Mouse (Mus musculus): ENCODE results near the gene Hs3st3b1. TPM values are rescaled to one million over a fixed set of nuclear protein-coding genes. Genes with fewer than 3 reads are reported as not detected.

Hs3st3b1 gene
- total RNA-seq, 4 experiments from 2014 or later = 0.24 to 0.32 (median 0.27) TPM

DNA sequence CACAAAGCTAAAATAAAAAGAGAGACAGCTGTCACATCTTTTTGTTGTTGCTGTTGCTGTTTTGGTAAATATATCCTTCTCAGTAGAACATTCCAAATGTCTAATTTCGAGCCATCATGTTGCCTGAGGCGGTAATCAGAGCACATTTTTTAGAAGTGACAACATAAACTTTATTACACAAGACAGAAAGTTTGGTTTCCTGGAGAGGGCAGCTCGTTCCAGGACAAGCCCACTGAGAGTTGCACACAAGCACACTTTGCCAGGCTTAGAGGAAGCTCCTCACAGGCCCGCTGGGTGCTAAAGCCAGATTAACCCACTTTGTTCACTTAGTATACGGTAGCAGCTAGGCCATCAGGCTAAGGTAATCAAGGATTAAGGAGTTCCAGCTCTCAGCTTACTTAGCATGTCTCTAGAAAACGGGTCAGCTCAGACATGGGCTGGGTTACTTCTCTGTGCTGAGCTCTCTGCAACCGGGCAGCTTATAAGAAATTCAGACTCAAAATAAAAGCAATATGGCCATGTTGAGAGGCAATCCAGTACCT is 30.5 kb downstream of the Hs3st3b1 start:
- DNase-seq (ENCODE audit: low spot score in 2 of 2) = no peak

DNA sequence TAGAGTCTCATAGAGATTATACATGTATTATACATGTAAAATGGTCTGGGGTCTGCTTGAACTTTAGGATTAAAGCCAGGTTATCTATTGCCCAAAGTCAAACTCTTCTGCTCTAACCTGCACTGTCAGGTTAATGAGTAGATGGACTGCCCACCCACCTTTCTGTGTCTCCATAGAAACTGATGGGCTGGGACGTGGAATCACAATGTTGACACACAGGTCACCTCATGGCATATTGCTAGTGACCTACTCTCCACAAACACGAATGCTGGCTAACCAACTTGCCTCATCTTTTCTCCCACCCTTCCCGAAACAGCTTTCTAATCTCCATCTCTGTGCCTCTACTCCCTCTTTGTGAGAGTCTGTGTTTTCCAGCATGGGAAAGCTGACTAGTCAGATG is 38.7 kb downstream of the Hs3st3b1 start:
- no peak for DNase-seq (ENCODE audit: low spot score in 2 of 2)

DNA sequence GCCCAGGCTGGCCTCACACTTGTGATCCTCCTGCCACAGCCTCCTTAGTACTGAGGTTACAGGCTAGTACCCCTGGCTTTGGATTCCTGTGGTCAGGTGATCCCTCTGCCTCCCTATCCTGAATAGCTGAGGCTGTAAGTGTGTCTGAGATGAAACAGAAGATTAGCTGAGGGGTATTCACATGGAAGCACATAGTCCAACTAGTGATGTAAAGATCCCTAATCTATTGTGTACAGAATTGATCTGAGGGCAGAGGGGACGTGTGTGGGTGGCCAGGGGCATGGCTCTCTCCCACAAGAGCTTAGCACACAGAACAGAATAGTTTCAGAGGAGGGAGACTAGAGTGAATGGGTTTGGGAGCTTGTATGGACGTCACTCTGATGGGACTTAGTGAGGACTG is 41.8 kb downstream of the Hs3st3b1 start:
- no peak for DNase-seq (ENCODE audit: low spot score in 2 of 2)

DNA sequence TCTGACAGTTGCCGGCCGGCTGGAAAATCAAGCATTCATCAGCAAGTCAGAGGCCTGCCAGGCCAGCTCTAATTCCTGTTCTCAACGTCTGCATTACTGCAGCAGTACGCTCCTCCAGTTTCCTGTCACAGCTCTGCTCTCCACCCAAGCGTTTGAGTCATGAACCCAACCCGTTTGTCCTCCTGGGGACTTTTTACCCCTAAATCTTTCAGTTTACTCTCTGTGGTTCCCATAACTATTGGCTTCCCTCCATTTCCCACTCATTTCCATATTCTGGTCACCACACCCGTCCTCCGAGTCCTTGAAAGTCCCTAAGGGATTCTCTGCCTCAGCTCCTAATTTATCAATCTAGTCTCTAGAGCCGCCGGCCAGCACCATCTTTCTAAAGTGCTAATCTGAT is 42.8 kb downstream of the Hs3st3b1 start:
- no peak for DNase-seq (ENCODE audit: low spot score in 2 of 2)

DNA sequence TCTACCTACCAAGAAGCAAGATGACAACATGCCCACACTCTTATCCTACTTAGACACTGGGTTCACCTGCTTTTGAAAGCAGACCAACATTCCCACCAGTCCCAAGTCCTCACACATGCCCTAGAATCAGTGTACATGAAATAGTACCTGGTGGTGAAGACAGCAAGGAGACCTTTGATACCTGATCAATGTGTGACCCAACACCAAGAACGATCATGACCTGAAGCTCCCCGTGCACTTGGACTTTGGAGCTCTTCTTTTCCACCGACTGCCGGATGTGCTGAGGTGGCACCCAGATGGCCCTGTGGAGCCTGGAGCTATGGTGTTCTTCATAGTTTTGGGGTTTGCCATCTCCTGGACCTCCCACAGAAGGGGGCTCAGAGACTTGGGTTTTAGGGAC is 43.5 kb downstream of the Hs3st3b1 start:
- no peak for DNase-seq (ENCODE audit: low spot score in 2 of 2)

DNA sequence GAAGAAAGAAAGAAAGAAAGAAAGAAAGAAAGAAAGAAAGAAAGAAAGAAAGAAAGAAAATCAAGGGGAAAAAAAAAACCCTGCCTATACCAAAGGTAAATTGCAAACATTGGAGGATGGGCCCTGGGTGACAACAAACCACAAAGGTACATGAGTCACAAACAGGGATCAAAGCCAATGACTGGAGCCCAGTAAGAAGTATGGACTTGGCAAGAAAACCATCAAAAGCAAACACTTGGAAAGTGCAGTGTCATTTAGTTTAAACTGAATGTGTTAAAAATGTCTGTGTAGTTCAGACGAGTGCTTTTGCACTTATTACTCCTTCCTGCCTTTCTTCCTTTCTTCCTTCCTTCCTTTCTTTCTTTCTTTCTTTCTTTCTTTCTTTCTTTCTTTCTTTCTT is 59.3 kb downstream of the Hs3st3b1 start:
- no peak for DNase-seq (ENCODE audit: low spot score in 2 of 2)

DNA sequence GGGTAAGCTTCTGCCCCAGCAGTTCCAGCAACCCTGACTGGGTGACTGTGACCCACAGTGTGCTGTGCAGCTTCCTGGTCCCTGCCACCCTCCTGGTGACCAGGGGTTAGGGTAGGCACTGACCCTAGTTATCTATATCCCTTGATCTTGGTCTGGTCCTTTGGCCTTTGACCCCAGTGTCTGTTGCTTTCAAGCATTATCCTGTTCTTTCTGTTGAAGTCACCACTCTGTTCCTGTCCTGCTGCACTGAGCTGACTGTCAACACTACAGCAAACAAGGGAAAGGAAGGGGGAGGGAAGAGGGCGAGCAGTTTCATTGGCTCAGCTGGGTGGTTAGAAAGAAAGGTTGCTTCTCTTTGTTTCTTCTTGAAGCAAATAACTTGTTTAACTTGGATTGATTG is 60.1 kb downstream of the Hs3st3b1 start:
- DNase-seq (ENCODE audit: low spot score in 2 of 2) = no peak

DNA sequence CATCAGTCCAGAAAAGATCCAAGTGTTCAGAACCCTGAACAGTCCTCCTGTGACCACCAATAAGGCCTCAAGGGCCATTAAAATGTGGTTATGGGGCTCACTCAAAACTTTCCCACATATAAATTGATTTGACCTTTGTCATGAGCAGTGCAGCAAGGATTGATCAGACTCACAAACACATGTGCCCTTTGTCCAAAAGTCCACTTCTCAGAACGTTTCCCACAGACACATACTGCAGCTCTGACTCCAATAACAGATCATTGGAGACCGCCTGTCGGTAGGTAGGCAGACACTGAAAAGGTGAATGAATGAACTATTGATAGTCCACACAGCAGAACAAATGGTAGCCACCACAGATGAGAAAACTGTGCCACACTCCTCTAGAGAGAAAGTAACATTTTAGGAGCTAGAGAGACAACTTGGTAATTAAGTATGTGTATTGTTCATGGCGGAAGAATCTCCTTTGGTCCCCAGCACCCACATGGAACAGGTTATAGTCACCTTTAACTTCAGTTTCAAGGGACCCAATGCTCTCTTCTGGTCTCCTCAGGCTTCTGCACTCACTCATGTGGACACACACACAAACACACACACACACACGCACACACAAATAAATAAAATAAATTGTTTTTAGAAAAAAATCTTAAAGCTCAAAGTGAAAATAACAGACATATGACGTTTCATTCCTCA is 70.9 kb downstream of the Hs3st3b1 start:
- DNase-seq (ENCODE audit: low spot score in 2 of 2) = no peak

DNA sequence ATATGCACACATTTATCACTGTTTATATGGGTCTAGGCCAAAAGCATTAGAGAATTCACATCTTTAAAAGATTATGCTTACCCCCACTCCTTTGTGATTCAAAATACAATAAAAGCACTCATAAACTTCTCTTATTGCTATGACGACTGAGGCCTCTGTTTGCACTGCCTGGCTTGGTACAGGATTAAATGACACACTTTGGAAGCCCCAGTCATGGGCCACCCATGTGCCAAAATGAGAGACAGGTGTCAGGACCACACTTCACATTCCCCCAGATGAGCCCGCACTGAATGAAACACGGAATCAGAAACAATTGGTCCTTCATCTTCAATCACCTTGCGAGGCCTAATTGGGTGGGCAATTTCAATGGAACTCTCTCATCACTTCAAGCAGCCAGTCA is 71.8 kb downstream of the Hs3st3b1 start:
- DNase-seq (ENCODE audit: low spot score in 2 of 2) = no peak

DNA sequence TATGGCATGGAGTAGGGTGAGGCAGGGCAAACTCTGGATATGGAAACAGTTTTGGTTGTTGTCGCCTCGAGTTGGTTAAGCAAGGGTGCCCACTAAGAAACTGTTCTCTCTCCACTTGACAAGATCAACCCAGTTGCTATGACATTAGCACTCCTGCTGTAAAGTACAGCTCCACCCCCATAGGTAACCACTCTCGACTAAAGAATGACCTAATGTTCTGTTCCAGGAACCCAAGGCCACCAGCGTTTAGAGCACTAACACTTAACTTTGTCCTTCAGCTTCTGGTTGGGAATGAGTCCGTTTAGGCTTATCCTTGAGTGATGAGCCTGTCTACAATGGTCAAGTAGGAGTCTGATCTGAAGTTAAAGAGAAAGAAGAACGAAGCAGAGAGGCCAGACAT is 76.7 kb downstream of the Hs3st3b1 start:
- DNase-seq (ENCODE audit: low spot score in 2 of 2) = no peak

DNA sequence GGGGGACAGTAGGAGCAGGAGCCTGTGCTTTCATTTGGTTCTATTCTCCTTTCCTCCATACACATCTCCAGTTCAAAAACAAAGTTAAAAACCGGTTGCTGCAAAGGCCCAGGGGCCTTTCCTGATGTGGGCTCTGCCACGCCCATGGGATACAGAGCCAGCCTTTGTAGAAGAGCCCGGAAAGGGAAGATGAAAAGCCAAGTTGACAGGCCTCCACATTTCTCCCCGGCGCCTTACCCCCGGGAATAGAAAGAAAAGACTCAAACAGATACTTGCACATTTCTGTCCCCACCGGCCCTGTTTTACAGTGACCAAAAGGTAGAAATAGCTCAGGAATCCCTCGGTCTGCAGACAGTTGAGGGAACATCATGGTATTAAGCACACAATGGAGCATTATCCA is 77.4 kb downstream of the Hs3st3b1 start:
- DNase-seq (ENCODE audit: low spot score in 2 of 2) = no peak

DNA sequence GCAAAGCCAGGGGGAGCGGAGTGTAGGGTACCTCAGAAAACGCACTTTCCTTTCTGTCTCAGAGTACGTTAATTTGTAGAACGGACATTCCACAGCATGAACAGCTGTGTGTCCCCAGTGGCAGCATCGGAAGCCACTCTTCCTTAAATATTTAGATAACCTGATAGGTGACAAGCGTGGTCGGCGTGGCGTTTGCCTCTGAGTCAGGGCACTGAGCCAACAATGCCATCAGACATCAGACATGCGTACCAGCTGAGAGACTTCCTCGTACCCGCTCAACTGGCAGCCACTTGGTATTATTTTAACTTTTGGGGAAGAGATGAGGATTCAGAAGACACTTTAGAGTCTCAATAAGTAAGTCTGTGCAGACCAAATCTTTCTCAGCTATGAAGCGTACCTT is 84.6 kb downstream of the Hs3st3b1 start:
- DNase-seq (ENCODE audit: low spot score in 2 of 2) = no peak

Other genes with a start within 250 kb of the Hs3st3b1 start
- 10 to 100 TPM; 35.4 to 43.7 (median 36.7) TPM for gene Cox10, start 157.2 kb upstream of the Hs3st3b1 start, total RNA-seq (2022)

Data from gastrocnemius, adult 8-10 months (tissue).